Mouse (Mus musculus): Measurements from ENCODE around the gene Txlng.

The Txlng gene

DNA sequence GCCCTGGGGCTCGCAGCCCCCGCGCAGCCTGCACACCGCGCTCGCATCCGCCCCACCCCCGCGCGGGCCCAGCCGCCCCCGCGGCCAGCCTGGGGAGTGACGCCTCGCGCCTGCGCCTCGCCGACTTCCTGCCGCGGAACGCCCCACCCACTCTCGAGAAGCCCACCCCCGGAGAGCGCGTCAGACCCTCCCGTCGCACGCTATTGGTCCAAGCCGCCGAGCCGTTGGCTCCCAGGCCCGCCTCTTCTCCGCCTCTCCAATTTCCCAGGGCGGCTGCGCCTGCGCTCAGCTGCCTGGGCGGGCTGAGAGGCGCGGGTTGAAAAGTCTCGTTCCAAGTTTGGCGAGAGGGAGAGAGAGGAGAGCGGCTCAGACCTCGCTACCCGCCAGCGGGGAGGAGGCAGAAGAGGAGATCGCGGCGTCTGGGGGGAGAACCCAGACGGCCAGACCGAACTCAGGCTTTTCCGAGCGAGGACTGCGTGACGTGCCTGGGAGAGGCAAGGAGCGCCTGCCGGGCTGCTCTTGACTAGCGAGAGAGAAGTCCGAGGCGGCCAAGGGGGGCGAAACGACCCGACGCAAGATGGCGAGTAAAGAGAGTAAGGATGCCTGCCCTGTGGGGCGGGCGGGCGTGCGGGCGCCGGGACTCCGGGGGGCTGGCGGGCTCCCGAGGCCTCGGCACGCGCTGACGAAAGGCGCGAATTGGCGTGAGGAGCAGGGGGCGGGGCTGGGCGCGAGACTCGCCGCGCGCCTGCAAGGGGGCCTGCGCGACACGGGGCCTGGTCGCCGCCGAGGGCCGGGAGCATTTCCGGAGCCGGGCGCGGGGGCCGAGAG is 68.9 kb downstream of the Txlng start, which contains the start of gene Rbbp7:
TSS of gene Rbbp7 (plus strand) at position 288 of the 828 bp plus-strand sequence.
- DNase-seq (ENCODE audit: low spot score in 2 of 2): peak; percentile 88 to 89

DNA sequence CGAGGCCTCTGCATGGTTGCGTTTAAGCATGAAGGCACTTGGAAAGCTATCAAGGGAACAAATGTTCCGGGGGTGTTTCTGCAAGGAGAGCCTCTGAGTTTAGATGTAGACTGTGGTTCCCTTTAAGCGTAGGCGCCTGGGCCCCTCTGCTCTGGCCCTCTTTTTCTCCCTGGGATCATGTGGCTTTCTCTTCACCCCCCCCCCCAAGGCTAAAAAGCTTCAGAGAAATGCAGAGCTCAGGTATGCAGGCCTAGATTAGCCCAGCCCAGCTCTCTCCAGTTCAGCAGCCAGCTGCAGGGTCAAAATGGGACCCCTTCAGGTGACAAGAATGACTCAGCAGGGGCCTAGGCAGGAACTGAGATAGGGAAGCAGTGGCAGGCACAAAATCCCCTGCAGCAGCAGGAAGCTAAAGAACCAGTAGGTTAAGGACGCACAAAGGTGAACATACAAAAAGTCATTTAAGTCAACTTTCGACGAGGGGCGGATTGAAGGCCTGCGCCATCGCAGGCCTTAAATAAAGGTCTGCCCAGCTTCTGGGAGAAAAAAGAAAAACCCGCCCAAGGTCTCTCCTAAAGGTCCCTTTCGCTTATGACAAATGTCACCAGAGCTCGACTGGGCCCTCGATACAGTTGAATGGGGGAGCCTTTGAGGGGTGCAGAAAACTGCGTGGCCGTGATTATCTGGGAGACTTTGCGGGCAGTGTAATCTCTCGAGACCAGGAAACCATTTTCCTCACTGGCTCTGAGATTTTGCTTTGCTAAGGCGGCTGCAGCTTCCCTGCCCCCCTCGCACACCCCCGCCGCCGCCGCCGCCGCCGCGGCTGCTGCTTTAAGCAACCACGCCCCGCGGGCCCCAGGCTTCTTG is 69.8 kb downstream of the Txlng start:
- DNase-seq (ENCODE audit: low spot score in 2 of 2): peak; percentile 25 to 31

DNA sequence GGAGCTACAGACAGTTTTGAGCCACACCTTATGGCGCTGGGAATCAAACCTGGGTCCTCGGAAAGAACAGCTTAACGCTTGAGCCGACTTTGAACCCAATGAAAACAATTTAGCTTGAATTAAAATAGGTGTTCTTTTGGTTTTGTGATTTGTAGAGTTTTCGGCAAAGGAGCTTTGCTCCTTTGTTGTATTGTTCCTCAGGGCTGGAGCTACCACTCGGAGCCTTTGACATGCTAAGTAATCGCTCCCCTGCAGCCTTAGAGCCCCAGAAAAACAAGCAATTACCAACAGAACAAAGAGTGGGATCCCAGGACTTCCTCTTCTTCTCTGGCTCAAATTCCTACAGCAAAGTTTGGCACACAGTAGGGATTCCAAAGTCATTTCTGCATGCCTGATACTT is 73.2 kb downstream of the Txlng start:
- DNase-seq (ENCODE audit: low spot score in 2 of 2): no peak

DNA sequence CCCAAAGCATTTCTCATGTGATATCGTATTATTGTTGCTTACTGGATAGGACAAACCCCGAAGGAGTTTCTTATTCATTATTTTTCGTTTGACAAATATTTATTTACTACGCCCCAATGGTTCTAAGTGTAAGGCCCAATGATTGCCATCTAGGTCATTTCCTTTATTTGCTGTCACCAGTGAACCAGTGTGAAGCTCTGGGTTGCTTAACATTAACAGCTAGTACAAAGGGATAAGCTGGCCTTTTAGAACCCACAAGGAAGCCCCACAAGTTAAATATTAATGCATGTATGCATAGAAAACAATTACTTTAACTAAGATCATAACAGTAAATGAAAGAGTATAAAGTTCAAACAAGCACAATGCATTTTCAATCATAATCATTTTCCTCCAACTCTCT is 74.9 kb downstream of the Txlng start:
- DNase-seq (ENCODE audit: low spot score in 2 of 2): no peak

DNA sequence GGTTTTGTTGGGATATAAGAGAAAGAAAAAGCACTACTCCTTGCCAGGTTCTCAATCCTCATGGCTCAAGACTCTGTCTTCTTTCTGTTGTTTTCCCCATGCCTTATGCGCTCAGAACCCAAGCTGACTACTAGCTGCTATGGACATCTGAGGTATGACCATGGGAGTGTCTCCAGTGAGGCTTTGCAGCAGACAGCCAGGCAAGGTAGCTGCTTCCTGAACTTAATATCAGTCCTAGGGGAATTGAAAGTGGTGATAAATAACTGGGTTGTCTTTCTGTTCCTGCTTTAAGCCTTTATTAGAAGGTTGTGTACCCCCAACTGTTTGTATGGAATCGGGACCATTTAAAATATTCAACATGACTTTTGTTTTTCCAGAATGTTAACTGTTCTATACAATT is 76.8 kb downstream of the Txlng start:
- no peak for DNase-seq (ENCODE audit: low spot score in 2 of 2)

DNA sequence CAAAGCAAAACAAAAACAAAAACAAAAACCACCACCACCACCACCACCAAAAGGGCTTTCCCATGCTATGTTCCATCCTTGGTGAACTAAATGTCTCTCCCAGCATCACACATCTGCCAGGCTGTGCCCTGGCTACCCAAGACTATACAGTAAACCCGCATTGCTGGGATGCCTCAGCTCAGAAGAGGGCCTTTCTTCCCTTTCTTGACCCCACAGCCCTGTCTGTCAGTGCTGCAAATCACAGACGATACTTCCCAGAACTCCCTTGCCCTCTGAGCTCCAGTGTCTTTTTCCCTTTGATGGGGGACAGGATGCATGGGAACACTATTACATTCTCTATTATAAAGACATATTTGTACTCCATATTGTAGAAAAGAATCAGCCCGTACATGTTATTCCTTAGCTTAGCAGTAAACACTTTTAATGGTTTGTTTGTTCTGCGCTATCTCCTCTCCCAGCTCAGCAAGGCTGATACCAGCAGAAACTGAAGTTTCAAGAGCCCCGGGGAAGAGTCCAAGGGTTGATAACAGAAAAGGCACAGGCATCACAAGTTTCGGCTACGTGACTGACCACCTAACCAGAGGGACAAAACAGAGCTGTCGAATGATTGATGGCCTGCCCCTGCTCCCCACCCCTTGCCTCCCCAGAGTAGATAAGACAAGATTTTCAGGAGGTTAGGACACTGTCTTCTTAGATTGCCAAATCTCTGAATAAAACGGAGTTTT is 80.4 kb downstream of the Txlng start:
- no peak for DNase-seq (ENCODE audit: low spot score in 2 of 2)

DNA sequence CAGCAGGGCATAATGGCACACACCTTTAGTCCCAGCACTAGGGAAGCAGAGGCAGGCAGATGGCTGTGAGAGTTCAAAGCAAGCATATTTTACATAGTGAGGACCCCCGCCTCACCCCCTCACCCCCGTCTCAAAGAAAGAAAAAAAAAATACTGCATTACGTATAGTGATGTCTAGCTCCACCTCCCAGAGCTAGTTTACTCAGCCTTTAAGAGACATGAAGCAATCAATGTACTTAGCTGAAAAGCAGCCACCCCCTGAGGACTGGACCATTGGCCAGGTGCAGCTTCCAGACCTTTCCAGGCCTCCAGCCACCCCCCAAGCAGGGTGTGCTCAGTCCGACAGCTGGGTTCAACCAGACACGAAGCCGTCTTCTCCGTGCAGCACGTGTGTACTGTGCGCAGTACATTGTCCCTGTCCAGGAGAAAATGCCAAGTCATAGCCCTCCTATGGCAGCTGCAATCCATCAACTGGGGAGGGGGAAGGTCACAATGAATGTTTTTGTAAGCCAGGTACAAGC is 93.1 kb downstream of the Txlng start:
- DNase-seq (ENCODE audit: low spot score in 2 of 2): peak in 1 of 2 experiments; percentile 8

DNA sequence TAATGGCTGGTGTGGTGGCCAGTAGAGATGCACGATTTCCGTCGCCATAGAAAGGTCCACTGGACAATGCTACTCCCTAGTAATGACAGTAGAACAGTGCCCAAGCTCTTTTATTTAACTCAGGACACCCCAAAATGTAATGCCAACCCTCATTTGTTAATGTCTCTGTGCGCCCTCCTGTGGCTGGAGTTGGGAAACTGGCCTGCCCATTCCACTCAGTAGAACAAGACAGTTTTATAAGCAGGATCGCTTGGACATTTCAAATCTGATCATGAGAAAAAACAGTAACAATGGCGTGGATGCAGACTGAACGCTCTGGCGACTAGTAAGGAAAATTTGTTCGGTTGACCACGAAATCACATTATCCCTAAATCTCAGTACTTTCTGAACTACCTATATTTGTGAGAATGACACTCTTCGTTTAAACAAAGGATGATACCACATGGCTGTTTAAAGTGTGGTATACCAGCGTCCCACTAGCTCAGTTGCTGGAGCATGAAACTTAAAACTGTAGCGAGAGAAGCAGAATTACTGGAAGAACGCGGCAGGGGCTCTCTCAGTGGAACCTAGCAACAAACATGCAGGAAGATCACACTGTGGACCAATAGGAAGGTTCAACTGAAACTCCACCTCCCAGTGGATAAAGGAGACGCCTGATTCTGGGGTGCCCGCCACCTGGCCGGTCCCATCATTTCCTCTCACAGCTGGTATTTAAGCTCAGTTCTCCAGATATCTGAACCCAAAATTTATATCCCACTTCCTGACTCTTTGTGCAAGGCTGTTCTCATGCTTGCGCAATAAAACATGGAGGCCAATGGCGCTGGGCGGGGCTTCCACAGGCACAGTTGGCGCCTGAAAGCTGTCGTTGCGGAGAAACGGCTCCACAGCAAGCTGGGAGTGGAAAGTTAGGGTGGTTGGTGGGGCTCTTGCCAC is 94.0 kb downstream of the Txlng start:
- DNase-seq (ENCODE audit: low spot score in 2 of 2): peak; percentile 17 to 52

DNA sequence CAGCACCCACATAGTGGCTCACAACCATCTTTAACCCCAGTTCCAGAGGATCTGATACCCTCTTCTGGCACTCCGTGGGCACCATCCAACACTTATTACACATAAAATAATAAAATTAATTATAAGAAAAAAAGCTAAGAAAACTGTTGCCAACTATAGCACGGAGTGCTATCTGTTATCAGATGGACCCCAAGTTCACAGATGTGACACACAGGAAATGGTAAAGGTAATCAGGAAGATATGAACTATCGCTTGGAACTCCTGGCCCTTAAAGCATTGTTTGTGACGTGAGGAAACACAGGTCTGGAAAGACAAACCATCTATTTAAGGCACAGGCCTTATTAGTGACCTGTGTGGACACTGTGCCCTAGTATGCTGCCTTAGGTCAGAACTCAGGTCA is 99.2 kb downstream of the Txlng start:
- no peak for DNase-seq (ENCODE audit: low spot score in 2 of 2)

Measured in frontal cortex, postnatal 10 days (tissue).